In the genomic region with DNA sequence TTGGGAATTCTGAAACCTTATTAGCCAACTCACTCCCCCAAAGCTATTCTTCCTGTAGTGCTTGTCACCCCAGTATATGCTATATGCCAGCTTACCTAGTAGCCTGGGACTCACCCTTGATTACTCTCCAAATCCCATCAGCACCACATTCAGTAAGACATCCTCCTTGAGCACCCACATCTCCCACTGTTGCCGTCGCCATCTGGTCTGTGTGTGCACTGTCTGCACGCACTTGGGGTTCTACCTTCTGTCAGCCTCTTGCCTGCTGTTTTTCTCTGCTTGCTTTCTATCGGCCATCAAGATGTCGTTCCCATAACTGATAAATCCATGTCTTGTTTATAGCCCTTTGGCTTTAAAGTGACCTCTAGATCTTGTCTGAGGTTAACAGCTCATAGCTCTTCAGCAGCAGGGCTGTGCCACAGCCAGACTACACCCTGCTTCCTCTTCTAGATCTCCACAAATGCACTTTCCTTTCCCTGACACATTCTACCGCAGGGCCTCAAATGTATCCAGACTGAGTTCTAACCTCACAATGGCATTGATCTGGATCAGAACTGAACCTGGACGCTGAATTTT, we compare ENCODE assay signal across 11 mouse cellular contexts. TPM values are rescaled to one million over a fixed set of nuclear protein-coding genes. Genes with fewer than 3 reads are reported as not detected.
DNase-seq lines count a peak whose midpoint lies in the region; ATAC-seq and TF ChIP-seq lines count a peak whose summit lies in the region.
"Had no signal": no experiment of that assay in that cellular context is flagged by ENCODE, and none has a peak within 500 bp of the region (broad histone marks: within the 10 kb centered on the region; RNA-seq: fewer than 3 reads in every experiment).

No protein-coding gene starts in this region.

- no peak overlapping the region for H3K4me2 ChIP-seq in hindbrain, embryonic 14.5 days (replicated peaks)
- H3K4me2 ChIP-seq in hindbrain, embryonic 11.5 days (replicated peaks; ENCODE audit: low read depth, low read length): no peak overlapping the region

- H3K9ac ChIP-seq in hindbrain, embryonic 14.5 days: no peak overlapping the region
- H3K9ac ChIP-seq in hindbrain, embryonic 11.5 days (ENCODE audit: low read depth, low read length): no peak overlapping the region

- peaks cover 16% of the 10 kb centered on the region for H3K36me3 ChIP-seq in megakaryocyte, embryonic 14.5 days (replicated peaks; ENCODE audit: low read length)
- H3K36me3 ChIP-seq in hindbrain, embryonic 14.5 days (replicated peaks; ENCODE audit: control insufficient read depth, insufficient read depth): no peaks in the 10 kb centered on the region
- no peaks in the 10 kb centered on the region for H3K36me3 ChIP-seq in hindbrain, embryonic 11.5 days (ENCODE audit: control insufficient read depth, insufficient read depth, low read length)
- H3K36me3 ChIP-seq: hindbrain, embryonic 12.5 days had no signal

- TF ChIP-seq CTCF in bone marrow, adult 2 months (IDR thresholded peaks at IDR 0.05; ENCODE audit: control insufficient read depth, insufficient read depth, low read length): no peak

- no peaks in the 10 kb centered on the region for H3K27me3 ChIP-seq in megakaryocyte, embryonic 14.5 days (replicated peaks)
- peaks cover 6% of the 10 kb centered on the region; the same call in 1 of the 2 replicates for H3K27me3 ChIP-seq in hindbrain, embryonic 14.5 days (ENCODE audit: control insufficient read depth, insufficient read depth, low read length)
- no peaks in the 10 kb centered on the region for H3K27me3 ChIP-seq in hindbrain, embryonic 11.5 days (ENCODE audit: control insufficient read depth, insufficient read depth, low read length)

- peak; percentile 46 to 71 for DNase-seq in left cerebral cortex, adult 18-20 months (ENCODE audit: low spot score in 2 of 2)
- DNase-seq in left cerebral cortex, postnatal 4 days: no peak
- peak; percentile 57 to 72 for DNase-seq in frontal cortex, postnatal 36 days (ENCODE audit: low spot score in 2 of 2)
- DNase-seq in hindbrain, embryonic 14.5 days (ENCODE audit: low spot score): no peak
- DNase-seq in hindbrain, embryonic 11.5 days (ENCODE audit: low spot score): no peak
- DNase-seq in adrenal gland, adult 8-10 months: no peak
- DNase-seq: cerebellum, adult 11 months; lung, adult 2 months had no signal

- H3K4me3 ChIP-seq in bone marrow, adult 2 months (replicated peaks; ENCODE audit: control insufficient read depth, low read depth, low read length): peak overlapping the region; percentile 35
- peak overlapping the region; percentile 90 for H3K4me3 ChIP-seq in megakaryocyte, embryonic 14.5 days (replicated peaks)
- no peak overlapping the region for H3K4me3 ChIP-seq in hindbrain, embryonic 14.5 days (replicated peaks; ENCODE audit: low read length)
- H3K4me3 ChIP-seq in hindbrain, embryonic 11.5 days (ENCODE audit: low read depth, low read length): no peak overlapping the region
- H3K4me3 ChIP-seq: hindbrain, embryonic 12.5 days had no signal

- peaks cover 13% of the 10 kb centered on the region; the same call in 1 of the 2 replicates for H3K4me1 ChIP-seq in bone marrow, adult 2 months (ENCODE audit: control insufficient read depth, insufficient read depth, low read length)
- H3K4me1 ChIP-seq in megakaryocyte, embryonic 14.5 days: peaks cover 87% of the 10 kb centered on the region
- peaks cover 23% of the 10 kb centered on the region for H3K4me1 ChIP-seq in hindbrain, embryonic 14.5 days (replicated peaks; ENCODE audit: control insufficient read depth, insufficient read depth, low read length)
- 0 out of 2 replicates have a peak, but pooled peaks cover 4% of the 10 kb centered on the region for H3K4me1 ChIP-seq in hindbrain, embryonic 11.5 days (replicated peaks; ENCODE audit: control insufficient read depth, insufficient read depth, low read length)

- intact Hi-C loops in left cerebral cortex, postnatal 4 days (cut with DNase I): loop anchor here (10.0 kb wide), 1 partner anchor 383 kb away; no protein-coding TSS in a partner anchor

- no peak for ATAC-seq in hindbrain, embryonic 14.5 days (ENCODE audit: low FRiP score)
- ATAC-seq in hindbrain, embryonic 11.5 days (ENCODE audit: low FRiP score): no peak

- 18% methylated on average over 7 of the region's 7 CpGs for WGBS in bone marrow, adult 2 months
- 78% methylated on average over 7 of the region's 7 CpGs for WGBS in hindbrain, embryonic 14.5 days
- WGBS in hindbrain, embryonic 11.5 days: 83% methylated on average over 7 of the region's 7 CpGs

- no peak for TF ChIP-seq POLR2A in bone marrow, adult 2 months (IDR thresholded peaks at IDR 0.05; ENCODE audit: borderline replicate concordance, control insufficient read depth, low read depth, low read length)

- H3K9me3 ChIP-seq in megakaryocyte, embryonic 14.5 days: peaks cover 7% of the 10 kb centered on the region; the same call in 1 of the 2 replicates
- no peaks in the 10 kb centered on the region for H3K9me3 ChIP-seq in hindbrain, embryonic 14.5 days (ENCODE audit: control insufficient read depth, low read length)
- H3K9me3 ChIP-seq in hindbrain, embryonic 11.5 days (ENCODE audit: control insufficient read depth, low read length): no peaks in the 10 kb centered on the region
- H3K9me3 ChIP-seq: hindbrain, embryonic 12.5 days had no signal

- H3K27ac ChIP-seq in bone marrow, adult 2 months (ENCODE audit: control insufficient read depth, insufficient read depth, low read depth, low read length, poor library complexity): peak overlapping the region; percentile 57; the same call in 1 of the 2 replicates
- no peak overlapping the region for H3K27ac ChIP-seq in hindbrain, embryonic 14.5 days
- H3K27ac ChIP-seq in hindbrain, embryonic 11.5 days (ENCODE audit: low read depth, low read length): no peak overlapping the region
- H3K27ac ChIP-seq: hindbrain, embryonic 12.5 days had no signal

RNA-seq across cellular contexts. Expression of a gene that starts 30.4 kb away (rescaled TPM):
- 10 to 100 TPM; 80.0 to 82.9 TPM for total RNA-seq in left cerebral cortex, adult 18-20 months (2021)
- 10 to 100 TPM; 62.9 to 63.7 TPM for total RNA-seq in left cerebral cortex, postnatal 4 days (2021)
- 28.6 and 45.3 TPM in 2 replicates for polyA plus RNA-seq in bone marrow, adult 2 months (2011; ENCODE audit: insufficient read depth, insufficient read length, low replicate concordance, missing spikeins)
- 34.0 and 73.4 TPM in 2 replicates for polyA plus RNA-seq in megakaryocyte, embryonic 14.5 days (2012; ENCODE audit: insufficient read depth, low replicate concordance)
- 110 and 111 TPM in 2 replicates for polyA plus RNA-seq in hindbrain, embryonic 14.5 days (2014; fragmentation: Nextera tagmentation; extraction: Ambion mirVana)
- polyA plus RNA-seq in hindbrain, embryonic 11.5 days (2014; fragmentation: Nextera tagmentation; extraction: Ambion mirVana): 134 and 135 TPM in 2 replicates
- 100 to 1,000 TPM; 102 to 214 (median 143) TPM for total RNA-seq in adrenal gland, adult 8-10 months (2022)

RNA-seq across cellular contexts. Expression of a gene that starts 42.9 kb away (rescaled TPM):
- 100 to 1,000 TPM; 207 to 211 TPM for total RNA-seq in left cerebral cortex, adult 18-20 months (2021)
- total RNA-seq in left cerebral cortex, postnatal 4 days (2021): 100 to 1,000 TPM; 202 to 223 TPM
- polyA plus RNA-seq in bone marrow, adult 2 months (2011; ENCODE audit: insufficient read depth, insufficient read length, low replicate concordance, missing spikeins): 7.5 and 12.7 TPM in 2 replicates
- polyA plus RNA-seq in megakaryocyte, embryonic 14.5 days (2012; ENCODE audit: insufficient read depth, low replicate concordance): 0.38 TPM in 1 of 2 replicates, not detected in the other
- 76.6 and 84.5 TPM in 2 replicates for polyA plus RNA-seq in hindbrain, embryonic 14.5 days (2014; fragmentation: Nextera tagmentation; extraction: Ambion mirVana)
- 27.5 and 35.5 TPM in 2 replicates for polyA plus RNA-seq in hindbrain, embryonic 11.5 days (2014; fragmentation: Nextera tagmentation; extraction: Ambion mirVana)
- 10 to 100 TPM; 24.3 to 30.4 (median 27.8) TPM for total RNA-seq in adrenal gland, adult 8-10 months (2022)

Comparison
In these comparisons a context has a peak if more than half of its experiments do, and no peak if none do; other contexts are left out.
1. DNase-seq: peak in left cerebral cortex, adult 18-20 months (2 of 2) and frontal cortex, postnatal 36 days (2 of 2); none in left cerebral cortex, postnatal 4 days (single experiment), hindbrain, embryonic 14.5 days (single experiment), hindbrain, embryonic 11.5 days (single experiment) and adrenal gland, adult 8-10 months (single experiment).
2. H3K4me3 ChIP-seq: peak in bone marrow, adult 2 months (single experiment) and megakaryocyte, embryonic 14.5 days (single experiment); none in hindbrain, embryonic 14.5 days (single experiment) and hindbrain, embryonic 11.5 days (single experiment).